Mouse (Mus musculus) olfactory bulb, adult 2 months (tissue): ENCODE data around the gene Arf1.
A peak's percentile ranks its signal among the peaks of the same experiment; 100 is the strongest.

ENCODE experiments used
- CTCF ChIP-seq: fragments of 200-500 bp; IDR thresholded peaks from 2 replicates; pipeline ENCODE4 v1.5.1; 2012; ENCODE audit warnings: low read depth, mild to moderate bottlenecking, low read length, moderate library complexity; ENCODE audit not compliant: insufficient read depth
- POLR2A ChIP-seq: fragments of 200-500 bp; IDR thresholded peaks from 2 replicates; pipeline ENCODE4 v1.6.1; 2012; ENCODE audit warnings: mild to moderate bottlenecking, low read depth, low read length, moderate library complexity; ENCODE audit not compliant: insufficient read depth

DNA sequence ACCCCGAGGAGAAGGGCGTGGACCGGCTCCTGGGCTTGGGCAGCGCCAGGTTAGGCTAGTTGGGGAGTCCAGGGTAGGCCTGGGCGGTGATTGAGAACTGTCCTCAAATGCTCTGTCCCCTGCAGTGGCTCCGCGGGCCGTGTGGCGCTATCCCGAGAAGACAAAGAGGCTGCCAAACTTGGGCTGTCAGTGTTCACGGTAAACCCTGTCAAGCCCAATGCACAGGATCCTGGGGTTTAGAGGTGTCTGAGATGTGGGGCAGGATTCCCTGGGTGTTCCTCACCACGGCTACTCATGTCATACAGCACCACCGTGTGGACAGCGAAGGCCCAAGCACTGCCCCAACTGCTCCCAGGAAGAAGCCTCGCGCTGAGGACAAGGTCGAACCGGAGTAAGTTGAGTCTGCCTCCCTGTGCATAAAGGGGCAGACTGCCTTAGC is 19.0 kb downstream of the Arf1 start:
- TF ChIP-seq CTCF = 0 out of 2 replicates have a peak, but pooled peaks have one; percentile 13
- no peak for TF ChIP-seq POLR2A
